Mouse (Mus musculus) kidney, postnatal 10 days (tissue): ENCODE measurements around the gene Lcn8.

Experiments
- DNase-seq: peaks from one replicate; pipeline ENCODE4 v3.0.0; 2021; ENCODE audit warnings: mixed read lengths

Gene Lcn8

GRCm38 (mm10) chr2:25652902-25653301, at the start of gene Lcn8:
TSS of gene Lcn8 (plus strand) at chr2:25653120.
- DNase-seq, result no peak

DNA sequence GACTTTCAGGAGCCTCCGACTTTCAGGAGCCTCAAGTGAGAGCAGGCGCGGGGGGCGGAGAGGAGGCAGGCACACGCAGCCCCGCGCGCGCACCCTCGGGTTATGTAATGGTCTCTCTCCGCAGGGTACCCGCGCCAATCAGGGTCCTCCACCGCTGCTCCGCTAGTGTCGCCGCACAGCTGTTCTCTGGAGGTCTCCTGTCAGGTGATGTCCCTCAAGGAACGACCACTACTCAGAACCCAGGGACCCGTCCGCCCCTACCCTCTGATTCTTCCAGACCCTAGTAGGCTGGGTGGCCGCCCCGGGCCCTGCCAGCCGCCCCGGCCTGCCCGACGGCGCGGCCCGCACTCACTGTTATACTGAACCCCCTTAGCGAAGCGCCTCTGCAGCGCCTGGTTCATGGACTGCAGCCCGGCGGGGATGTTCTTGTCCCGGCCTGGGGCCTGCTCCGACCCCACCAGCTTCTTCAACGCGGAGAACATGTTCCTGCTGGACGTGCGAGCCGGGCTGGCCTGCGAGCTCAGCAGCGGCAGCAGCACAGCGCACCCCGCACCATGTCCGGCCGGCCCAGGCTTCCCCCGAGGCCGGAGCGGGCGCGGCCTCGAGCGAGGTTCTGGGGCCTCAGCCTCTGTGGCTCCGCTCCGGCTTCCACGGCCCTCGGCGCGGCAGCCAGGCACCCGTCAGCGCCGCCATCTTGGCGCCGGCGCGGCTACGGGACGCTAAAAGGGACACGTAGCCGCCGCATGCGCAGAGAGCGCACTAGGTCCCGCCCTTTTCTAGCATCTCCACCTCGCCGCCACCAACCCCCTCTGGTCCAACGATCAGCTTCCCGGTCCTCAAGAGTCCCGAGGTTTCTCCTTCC, 44.9 kb upstream of the Lcn8 start, which contains the start of gene Rabl6:
Rabl6 (minus strand) TSS at position 761 of the 862 bp plus-strand sequence.
- peak; percentile 94 for DNase-seq

DNA sequence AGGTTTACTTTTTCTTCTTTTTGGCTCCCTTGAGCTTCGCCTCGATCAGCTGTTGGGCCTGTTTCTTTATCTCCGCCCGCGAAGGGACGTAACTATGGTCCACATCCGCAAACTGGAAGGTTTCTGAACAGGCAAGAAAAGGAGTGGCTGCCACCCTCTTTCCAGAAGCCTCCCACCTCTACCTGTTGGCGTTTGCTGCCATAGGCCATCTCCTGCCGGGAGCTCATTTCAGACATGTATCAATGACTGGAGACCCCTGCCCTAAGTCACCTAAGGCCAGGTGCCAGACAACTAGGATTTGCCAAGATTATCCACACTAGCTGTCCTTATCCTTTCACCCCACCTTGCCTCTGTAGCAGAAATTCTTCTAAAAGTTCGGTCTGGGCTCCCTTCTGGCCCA, 44.2 kb upstream of the Lcn8 start:
- DNase-seq, result no peak

DNA sequence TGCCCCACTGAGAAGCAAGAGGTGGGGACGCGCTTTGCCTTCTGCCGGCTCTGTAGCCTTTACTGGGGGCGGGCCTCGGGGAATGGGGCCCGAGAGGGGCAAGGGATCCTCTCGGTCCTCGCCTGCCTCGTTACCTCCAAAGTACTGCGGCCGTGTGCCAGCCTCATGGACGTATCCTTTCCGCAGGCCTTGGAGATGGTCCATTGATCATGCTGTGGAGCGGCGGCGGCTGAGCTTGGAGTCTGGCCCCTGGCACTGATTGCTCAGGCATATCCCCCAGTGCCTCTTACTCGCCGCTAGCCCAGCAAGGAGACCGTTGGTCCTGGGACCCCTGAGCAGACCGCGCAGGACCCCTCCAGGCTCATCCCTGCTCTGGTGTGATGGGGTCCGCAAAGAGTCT, 36.5 kb upstream of the Lcn8 start:
- no peak for DNase-seq

- DNase-seq, result no peak
These were observed 35.3 kb upstream of the Lcn8 start, which contains the start of gene Ccdc183 for GRCm38 (mm10) chr2:25617578-25617977. TSS of gene Ccdc183 (minus strand) at chr2:25617678.

GRCm38 (mm10) chr2:25620386-25620785, 32.5 kb upstream of the Lcn8 start:
- DNase-seq, result no peak

- DNase-seq, result no peak
These were observed 32.1 kb upstream of the Lcn8 start for GRCm38 (mm10) chr2:25620852-25621228.

- peak; percentile 95 for DNase-seq
These were observed 31.4 kb upstream of the Lcn8 start, which contains the start of gene Tmem141 for GRCm38 (mm10) chr2:25621229-25622200. TSS of gene Tmem141 (minus strand) at chr2:25622005.

DNA sequence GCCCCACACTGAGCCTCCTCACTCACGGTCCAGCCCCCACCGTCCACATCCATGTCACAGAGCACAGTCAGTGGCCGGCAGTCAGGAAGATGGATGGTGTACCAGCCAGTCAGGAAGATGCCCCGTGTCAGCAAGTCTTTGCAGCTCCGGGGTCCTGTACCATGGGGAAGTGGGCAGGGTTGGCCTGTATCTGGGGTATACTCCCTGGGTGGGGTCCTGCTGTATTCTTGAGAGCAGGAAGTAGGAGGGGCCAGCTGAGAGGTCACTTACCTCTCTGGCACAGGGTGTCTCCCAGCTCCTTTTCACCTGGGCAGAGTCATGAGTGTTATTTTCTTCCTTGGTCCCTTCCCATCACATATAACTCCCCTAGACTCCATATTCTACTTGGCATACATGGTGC, 26.9 kb upstream of the Lcn8 start:
- no peak for DNase-seq

DNA sequence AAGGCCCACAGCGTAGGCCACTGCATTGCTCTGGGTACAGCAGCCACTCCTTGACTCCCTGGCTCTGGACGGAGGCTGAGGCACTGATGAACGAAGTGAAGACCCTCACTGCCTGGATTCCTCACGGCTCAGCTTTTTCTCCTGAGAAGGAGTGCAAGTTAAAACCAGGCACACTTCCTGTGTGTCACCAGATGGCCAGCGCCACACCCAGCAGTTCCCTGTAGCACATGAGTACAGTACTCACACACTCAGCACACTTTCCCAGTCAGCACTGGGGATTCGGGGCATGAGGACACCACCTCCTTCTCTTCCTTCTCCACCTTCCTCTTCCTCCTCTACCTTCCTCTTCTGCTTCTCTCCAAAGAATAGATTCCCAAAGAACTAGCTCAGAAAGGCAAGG, 25.1 kb upstream of the Lcn8 start, which contains the start of gene Fcna:
Fcna (minus strand) TSS at position 220 of the 400 bp plus-strand sequence.
- DNase-seq, result no peak

DNA sequence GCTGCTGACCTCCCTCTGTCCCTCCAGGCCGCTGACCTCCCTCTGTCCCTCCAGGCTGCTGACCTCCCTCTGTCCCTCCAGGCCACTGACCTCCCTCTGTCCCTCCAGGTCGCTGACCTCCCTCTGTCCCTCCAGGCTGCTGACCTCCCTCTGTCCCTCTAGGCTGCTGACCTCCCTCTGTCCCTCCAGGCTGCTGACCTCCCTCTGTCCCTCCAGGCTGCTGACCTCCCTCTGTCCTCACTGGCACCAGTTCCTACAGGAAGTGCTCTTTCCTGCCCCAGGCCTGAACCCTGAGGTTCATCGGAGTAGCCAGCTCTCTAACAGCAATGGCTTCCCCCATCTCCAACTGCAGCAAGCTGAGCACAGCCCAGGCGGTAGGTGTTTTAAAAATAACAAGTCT, 24.2 kb upstream of the Lcn8 start:
- peak; percentile 53 for DNase-seq

DNA sequence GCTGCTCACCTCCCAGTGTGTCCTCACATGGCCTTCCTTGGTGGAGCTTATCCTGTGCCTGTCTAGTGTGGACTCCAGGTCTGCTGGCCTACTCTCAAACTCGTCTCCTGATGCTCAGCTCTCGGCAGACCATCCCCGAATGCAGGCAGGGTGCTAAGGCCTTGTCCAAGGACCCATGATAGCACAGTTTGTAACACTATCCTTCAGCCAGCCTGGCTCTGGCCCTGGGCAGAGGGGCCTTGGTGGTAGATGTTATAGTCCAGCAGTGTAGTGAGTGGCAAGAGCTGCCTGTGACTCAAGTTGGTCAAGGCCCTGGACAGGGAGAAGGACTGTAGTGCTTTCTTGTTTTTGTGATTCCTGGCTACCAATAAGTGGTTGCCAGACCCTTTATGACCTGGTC, 19.3 kb upstream of the Lcn8 start:
- DNase-seq, result no peak

DNA sequence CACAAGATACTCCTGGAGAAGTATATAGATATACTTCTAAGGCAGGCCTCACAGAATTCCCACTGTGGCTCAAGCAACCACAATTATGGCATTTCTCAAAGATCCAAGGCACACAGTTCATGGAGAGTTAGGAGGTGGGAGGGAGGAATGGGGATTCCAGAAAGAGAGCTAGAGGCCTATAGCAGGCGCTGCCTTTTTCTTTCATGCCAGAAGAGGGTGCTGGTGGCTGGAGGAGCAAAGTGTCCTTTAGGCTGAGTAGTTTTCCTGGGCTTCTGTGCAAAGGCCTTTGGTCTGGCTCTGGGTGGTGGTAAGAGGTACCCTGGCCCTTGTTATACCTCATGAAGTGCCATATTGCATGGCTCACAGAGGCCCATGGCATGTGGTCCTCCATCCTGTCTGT, 18.9 kb upstream of the Lcn8 start:
- DNase-seq, result no peak

- peak; percentile 65 for DNase-seq
These were observed 13.0 kb upstream of the Lcn8 start for GRCm38 (mm10) chr2:25639890-25640289.

DNA sequence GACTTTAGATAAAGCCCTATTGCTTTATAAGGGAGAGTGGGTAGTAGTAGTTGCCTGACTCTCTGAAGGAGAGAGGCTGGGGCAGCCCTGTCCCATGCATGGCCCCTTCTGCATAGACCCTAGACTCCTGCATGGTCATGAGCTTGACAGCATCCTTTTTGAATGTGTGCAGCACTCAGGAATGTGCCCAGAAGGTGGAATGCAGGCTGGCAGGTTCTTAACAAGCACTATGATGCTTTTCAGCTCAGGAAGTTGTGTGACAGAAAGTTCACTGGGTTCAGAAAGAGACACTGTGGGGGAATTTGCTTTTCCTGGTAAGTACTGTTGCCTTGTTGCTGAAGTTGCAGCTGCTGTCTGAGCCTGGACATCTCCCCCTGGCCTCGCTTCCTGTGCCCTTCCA, 1.6 kb downstream of the Lcn8 start:
- no peak for DNase-seq

GRCm38 (mm10) chr2:25656691-25657090, 3.8 kb downstream of the Lcn8 start:
- DNase-seq, result no peak

GRCm38 (mm10) chr2:25657246-25657645, 4.3 kb downstream of the Lcn8 start:
- no peak for DNase-seq

- DNase-seq, result no peak
These were observed 4.7 kb downstream of the Lcn8 start, which contains the start of gene Lcn5 for GRCm38 (mm10) chr2:25657652-25658051. TSS of gene Lcn5 (plus strand) at chr2:25657952.

DNA sequence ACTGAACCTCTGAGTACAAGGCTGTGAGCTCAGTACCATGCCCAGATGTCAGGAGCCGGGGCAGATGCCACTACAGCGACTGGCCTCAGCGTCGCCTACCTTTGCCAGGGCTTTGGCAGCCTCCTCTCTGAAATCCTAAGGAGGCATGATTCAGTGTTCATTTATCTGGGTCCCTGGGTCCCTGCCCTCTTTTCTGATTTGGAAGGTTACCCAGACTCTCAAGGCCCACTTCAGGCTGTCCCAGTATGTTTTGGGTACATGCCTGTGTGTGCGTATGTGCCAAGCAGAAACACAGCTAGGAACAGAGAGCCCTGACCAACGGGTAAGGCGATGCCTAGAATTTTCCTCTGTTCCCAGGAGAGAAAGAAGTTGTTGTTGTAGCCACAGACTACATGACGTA, 7.4 kb downstream of the Lcn8 start:
- no peak for DNase-seq

- no peak for DNase-seq
These were observed 8.5 kb downstream of the Lcn8 start for GRCm38 (mm10) chr2:25661245-25661970.

DNA sequence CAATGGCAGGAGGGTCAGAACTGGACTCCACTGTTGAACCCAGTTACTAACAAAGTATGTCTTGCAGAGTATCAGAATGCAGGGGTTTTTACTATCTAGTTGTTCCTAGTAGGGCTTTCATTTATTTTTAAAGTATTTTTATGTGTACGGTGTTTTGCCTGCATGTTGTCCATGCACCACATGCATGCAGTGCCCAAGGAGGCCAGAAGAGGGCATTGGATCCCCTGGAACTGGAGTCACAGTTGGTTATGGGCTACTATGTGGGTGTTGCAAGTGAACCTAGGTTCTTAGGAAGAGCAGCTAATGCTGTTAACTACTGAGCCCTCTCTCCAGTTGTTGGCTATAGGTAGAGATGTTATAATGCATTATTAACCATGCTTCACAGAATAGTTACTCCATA, 10.6 kb downstream of the Lcn8 start:
- DNase-seq, result peak; percentile 71

DNA sequence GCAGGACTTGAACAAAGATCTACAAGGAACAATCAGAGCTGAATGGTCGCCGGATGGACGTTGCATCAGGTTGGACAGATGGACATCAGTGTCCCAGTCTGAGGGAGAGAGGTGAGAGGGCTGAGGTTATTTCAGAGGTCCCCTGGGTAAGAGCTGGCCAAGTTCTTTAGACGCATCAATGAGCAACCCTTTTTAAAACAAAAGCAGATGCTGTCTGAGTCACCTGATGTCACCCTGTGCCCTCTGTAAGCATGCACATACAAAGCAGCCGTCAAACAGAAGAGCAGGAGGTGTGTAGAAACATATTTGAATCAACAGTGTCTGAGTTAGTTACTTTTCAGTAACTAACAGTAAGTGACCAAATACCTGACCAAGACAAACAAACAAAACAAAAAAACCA, 11.2 kb downstream of the Lcn8 start:
- no peak for DNase-seq

DNA sequence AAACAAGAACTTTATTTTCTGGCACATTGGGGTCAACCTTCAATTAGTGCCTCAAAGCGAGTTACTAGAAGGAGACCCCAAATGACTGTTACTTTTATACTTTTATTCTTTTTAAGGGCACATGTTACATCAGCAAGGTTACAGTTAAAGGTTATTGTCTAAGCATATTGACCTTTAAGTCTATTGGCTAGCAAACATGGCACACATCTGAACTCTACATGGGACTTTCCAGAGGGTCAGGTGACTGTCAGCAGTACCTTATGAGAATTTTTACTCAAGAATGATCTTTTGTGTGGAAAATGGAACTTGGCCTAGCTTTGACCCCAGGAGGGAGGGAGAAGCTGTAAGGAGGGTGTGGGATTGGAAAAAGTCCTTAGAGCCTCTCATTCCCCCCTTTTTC, 13.6 kb downstream of the Lcn8 start:
- DNase-seq, result no peak
